Mouse (Mus musculus) ES-E14 (cell line): ENCODE measurements around the gene Aldh1b1. TPM values are rescaled to one million over a fixed set of nuclear protein-coding genes. Genes with fewer than 3 reads are reported as not detected.

Source experiments
- DNase-seq: peaks from one replicate; pipeline ENCODE4 v3.0.0-alpha.2; 2013; ENCODE audit warnings: low read depth, low spot score
- H3K27ac ChIP-seq: 2 replicates; pipeline ENCODE4 v1.5.1; 2012; ENCODE audit warnings: low read depth, mild to moderate bottlenecking, low read length, moderate library complexity, mixed read lengths; ENCODE audit not compliant: poor library complexity, insufficient read depth, severe bottlenecking
- H3K36me3 ChIP-seq: 2 replicates; pipeline ENCODE4 v1.6.1; 2012; ENCODE audit warnings: mild to moderate bottlenecking, low read length, moderate library complexity, mixed read lengths; ENCODE audit not compliant: control insufficient read depth, poor library complexity, insufficient read depth, severe bottlenecking
- H3K4me1 ChIP-seq, 2 experiments: fragments of 150-350 bp in 1 of 2; sonication (generic) in 1 of 2; 2 replicates each; pipeline ENCODE4 v1.6.1; 2012; ENCODE audit warnings: low read length in 2 of 2, mild to moderate bottlenecking in 1 of 2, mixed read lengths in 1 of 2; ENCODE audit not compliant: control insufficient read depth in 2 of 2, insufficient read depth in 2 of 2, poor library complexity in 1 of 2
- H3K4me3 ChIP-seq, 2 experiments: fragments of 150-350 bp in 1 of 2; sonication (generic) in 1 of 2; 2 replicates each; pipeline ENCODE4 v1.5.1; 2012; ENCODE audit warnings: low read length in 2 of 2, low read depth in 1 of 2, mild to moderate bottlenecking in 1 of 2, mixed read lengths in 1 of 2; ENCODE audit not compliant: insufficient read depth in 1 of 2, poor library complexity in 1 of 2, severe bottlenecking in 1 of 2
- H3K9ac ChIP-seq: 2 replicates; pipeline ENCODE4 v1.6.1; 2012; ENCODE audit warnings: low read depth, mild to moderate bottlenecking, low read length, mixed read lengths; ENCODE audit not compliant: poor library complexity, insufficient read depth, severe bottlenecking
- H3K9me3 ChIP-seq: fragments of 150-350 bp; sonication (generic); 2 replicates; pipeline ENCODE4 v1.6.1; 2012; ENCODE audit warnings: low read depth, mild to moderate bottlenecking, low read length; ENCODE audit not compliant: control insufficient read depth, insufficient read depth
- CHD2 ChIP-seq: IDR thresholded peaks from 2 replicates; pipeline ENCODE4 v1.6.1; 2014; ENCODE audit warnings: mild to moderate bottlenecking, low read depth, low read length, inconsistent platforms
- HCFC1 ChIP-seq: IDR thresholded peaks from 2 replicates; pipeline ENCODE4 v1.6.1; 2012; ENCODE audit warnings: low read length, inconsistent platforms, borderline replicate concordance; ENCODE audit not compliant: insufficient read depth
- MAFK ChIP-seq: IDR thresholded peaks from 2 replicates; pipeline ENCODE4 v1.6.1; 2014; ENCODE audit warnings: mild to moderate bottlenecking, low read depth, low read length, inconsistent platforms; ENCODE audit not compliant: insufficient read depth
- ZC3H11A ChIP-seq: IDR thresholded peaks from 2 replicates; pipeline ENCODE4 v1.6.1; 2012; ENCODE audit warnings: low read depth, mild to moderate bottlenecking, inconsistent platforms, low read length, borderline replicate concordance
- ZNF384 ChIP-seq: IDR thresholded peaks from 2 replicates; pipeline ENCODE4 v1.6.1; 2012; ENCODE audit warnings: low read depth, low read length, inconsistent platforms
- in situ Hi-C, 2 experiments: fragments of 600-800 bp; cut with MboI; formaldehyde crosslinking; loops; one replicate each; pipeline ENCODE4 v1.15.1; 2025; ENCODE audit warnings: low sequenced_read_pairs in 2 of 2, inconsistent platforms in 1 of 2; ENCODE audit not compliant: unreplicated experiment in 2 of 2
- total RNA-seq: library from RNA; depleted of rRNA; stranded (reverse); fragments of 300-350 nt; gene quantifications from 2 replicates; pipeline ENCODE4 v1.2.3, GENCODE M21; 2012; rRNA removed

Aldh1b1 gene
- total RNA-seq: 3.6 and 4.0 TPM in 2 replicates

DNA sequence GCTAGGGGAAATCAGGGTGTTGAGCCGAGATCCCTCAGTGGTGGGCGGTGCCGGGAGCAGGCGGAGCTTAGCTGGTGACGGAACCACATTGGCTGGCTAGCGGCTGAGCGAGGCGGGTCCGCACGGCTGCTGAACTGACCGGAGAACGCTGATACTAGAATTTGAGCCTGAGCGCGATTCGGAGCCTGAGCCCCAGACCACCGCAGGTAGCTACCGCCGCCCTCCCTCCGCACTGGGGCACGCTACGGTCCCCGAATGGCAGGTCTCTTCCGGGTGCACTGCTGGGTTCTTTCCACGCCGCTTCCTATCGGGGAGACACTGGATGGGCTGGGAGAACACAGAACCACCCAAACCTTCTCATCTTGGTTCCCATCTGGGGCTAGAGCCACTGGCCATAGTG lies at the start of gene Aldh1b1:
Aldh1b1 (plus strand) TSS at position 59 of the 400 bp plus-strand sequence.
- peaks cover 8 to 13% of the 10 kb centered on the region in 2 experiments for H3K4me1 ChIP-seq
- DNase-seq: peak; percentile 63
- in situ Hi-C loops: loop anchor here in 1 of 2 experiments (25.0 kb wide), 1 partner anchor 387 kb away; the partner anchor contains the start of gene Slc25a51
- no peak for TF ChIP-seq ZC3H11A
- no peak for TF ChIP-seq CHD2
- TF ChIP-seq MAFK: no peak
- TF ChIP-seq ZNF384: no peak
- TF ChIP-seq HCFC1: no peak
- H3K9me3 ChIP-seq: no peaks in the 10 kb centered on the region
- H3K9ac ChIP-seq: peak within 1 kb of the TSS; percentile 47
- H3K27ac ChIP-seq: no peak within 1 kb of the TSS
- peaks cover 3% of the 10 kb centered on the region; the same call in 1 of the 2 replicates for H3K36me3 ChIP-seq
- peak within 1 kb of the TSS; percentile 62 to 69 for H3K4me3 ChIP-seq

DNA sequence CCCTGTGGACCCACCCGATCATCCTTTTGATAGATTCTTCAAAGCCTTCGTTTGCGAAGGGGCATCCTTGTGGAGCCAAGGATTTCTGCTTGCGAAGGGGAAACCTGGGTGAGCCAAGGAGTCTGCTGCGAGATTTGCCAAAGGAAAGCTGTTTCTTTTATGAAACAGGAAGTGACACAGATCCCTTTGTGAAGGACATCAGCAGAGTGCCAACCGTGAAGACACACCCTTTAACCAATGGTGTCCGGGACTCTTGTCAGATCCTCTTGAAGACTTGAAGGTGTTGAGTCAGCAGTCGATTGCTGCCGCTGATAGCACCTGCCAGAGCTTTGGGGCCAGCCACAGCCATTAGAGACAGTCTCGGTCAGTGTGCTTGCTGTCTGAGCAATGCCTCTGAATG lies 49.4 kb upstream of the Aldh1b1 start:
- no peaks in the 10 kb centered on the region for H3K9me3 ChIP-seq
- in situ Hi-C loops: no loop called here

DNA sequence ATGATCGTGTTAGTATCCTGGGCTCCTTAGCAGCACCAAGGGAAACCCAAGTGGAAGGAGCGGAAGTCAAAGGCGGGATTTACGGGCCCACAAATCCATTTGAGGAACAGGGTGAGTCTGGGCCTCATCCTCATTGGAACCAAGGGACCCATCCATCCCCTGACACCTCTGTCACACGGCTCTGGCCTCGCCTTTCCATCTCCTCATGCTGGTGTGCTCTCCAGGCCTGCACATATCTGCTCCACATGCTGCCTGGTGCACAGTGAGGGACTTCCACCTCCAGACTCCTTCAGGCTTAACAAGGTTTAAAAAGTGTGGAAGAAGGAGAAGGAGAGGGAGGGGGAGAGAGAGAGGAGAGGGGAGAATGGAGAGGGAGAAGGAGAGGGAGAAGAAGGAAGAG lies 48.3 kb upstream of the Aldh1b1 start:
- Histone ChIP-seq H3K9ac (no peak overlapping the region), H3K9me3 (no peaks in the 10 kb centered on the region), H3K36me3 (no peaks in the 10 kb centered on the region), H3K4me1 (no peaks in the 10 kb centered on the region), H3K27ac (no peak overlapping the region), H3K4me3 (no peak overlapping the region)
- no peak for DNase-seq
- in situ Hi-C loops: no loop called here
- TF ChIP-seq MAFK: no peak
- no peak for TF ChIP-seq HCFC1
- TF ChIP-seq ZNF384: no peak
- TF ChIP-seq CHD2: no peak
- no peak for TF ChIP-seq ZC3H11A

More for the DNA sequence above, 49.4 kb upstream of the Aldh1b1 start:
- no peak overlapping the region for H3K4me3 ChIP-seq
- TF ChIP-seq ZC3H11A: no peak
- TF ChIP-seq ZNF384: no peak
- TF ChIP-seq HCFC1: no peak
- no peak for TF ChIP-seq CHD2
- no peak for TF ChIP-seq MAFK
- H3K27ac ChIP-seq: no peak overlapping the region; the same call in 1 of the 2 replicates
- no peak overlapping the region for H3K9ac ChIP-seq
- no peaks in the 10 kb centered on the region for H3K36me3 ChIP-seq
- no peak for DNase-seq
- H3K4me1 ChIP-seq: no peaks in the 10 kb centered on the region

DNA sequence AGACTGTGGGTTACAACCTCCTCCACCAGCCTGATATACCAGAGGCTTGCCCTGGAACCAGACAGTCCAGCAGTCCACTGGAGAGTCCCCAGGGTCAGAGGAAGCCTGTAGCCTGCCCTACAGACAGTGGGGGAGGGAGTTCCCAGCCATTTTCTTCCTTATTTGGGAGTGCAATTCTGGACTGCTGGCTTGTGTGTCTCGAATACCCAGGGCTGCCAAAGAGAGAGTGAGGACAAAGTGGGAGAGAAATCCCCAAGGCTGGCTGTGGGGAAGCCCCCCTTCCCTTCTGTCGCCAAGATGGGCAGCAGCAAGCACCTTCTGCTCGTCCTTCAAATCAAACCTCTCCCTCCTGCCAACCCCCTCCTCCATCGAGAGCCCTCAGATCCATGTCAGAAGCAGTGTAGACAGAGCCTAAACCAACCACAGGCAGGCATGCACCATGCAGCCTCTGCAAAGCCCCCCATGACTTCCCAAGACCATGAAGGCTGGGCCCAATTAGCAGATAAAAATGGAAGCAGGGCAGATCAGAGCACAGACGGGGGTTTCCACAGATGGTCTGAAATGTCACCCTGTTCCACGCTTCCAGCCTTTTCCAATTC lies 45.5 kb upstream of the Aldh1b1 start:
- no peak overlapping the region for H3K4me3 ChIP-seq
- H3K36me3 ChIP-seq: no peaks in the 10 kb centered on the region
- H3K27ac ChIP-seq: no peak overlapping the region
- H3K9ac ChIP-seq: no peak overlapping the region
- in situ Hi-C loops: no loop called here
- TF ChIP-seq ZNF384 (no peak), ZC3H11A (no peak), CHD2 (no peak), HCFC1 (no peak), MAFK (no peak)
- no peak for DNase-seq
- H3K4me1 ChIP-seq: peaks cover 0 to 11% of the 10 kb centered on the region in 2 experiments; a peak in 1 of 4 replicates
- H3K9me3 ChIP-seq: no peaks in the 10 kb centered on the region
